Mouse (Mus musculus): ENCODE measurements around the gene Chrd. TPM values are rescaled to one million over a fixed set of nuclear protein-coding genes. Genes with fewer than 3 reads are reported as not detected.
A peak's percentile ranks its signal among the peaks of the same experiment; 100 is the strongest.

Chrd gene
- polyA plus RNA-seq, 1 experiment from 2014 or later = 6.3 TPM

- no peak overlapping the region for H3K9ac ChIP-seq (replicated peaks; ENCODE audit: low read length)
- H3K27ac ChIP-seq (replicated peaks; ENCODE audit: low read depth, low read length) = no peak overlapping the region
- ATAC-seq (ENCODE audit: low FRiP score, low TSS enrichment) (peak; percentile 37; the same call in 1 of the 2 replicates), DNase-seq (peak; percentile 80)
- peaks cover 25% of the 10 kb centered on the region for H3K36me3 ChIP-seq (ENCODE audit: control insufficient read depth, insufficient read depth, low read length)
- H3K4me3 ChIP-seq (replicated peaks; ENCODE audit: low read depth, low read length) = no peak overlapping the region
- H3K9me3 ChIP-seq (ENCODE audit: control insufficient read depth, low read length) = no peaks in the 10 kb centered on the region
- no peaks in the 10 kb centered on the region for H3K4me1 ChIP-seq (ENCODE audit: control insufficient read depth, insufficient read depth, low read length)
- 33% methylated on average over 5 of the region's 5 CpGs for WGBS
- no peak overlapping the region for H3K4me2 ChIP-seq (ENCODE audit: low read length)
- no peaks in the 10 kb centered on the region for H3K27me3 ChIP-seq (ENCODE audit: control insufficient read depth, insufficient read depth, low read length)
Observed at GRCm38 (mm10) chr16:20724338-20724748, 8.6 kb upstream of the Chrd start.

GRCm38 (mm10) chr16:20725321-20725720 lies 7.6 kb upstream of the Chrd start:
- Histone ChIP-seq H3K4me2 (ENCODE audit: low read length) (no peak overlapping the region), H3K4me1 (ENCODE audit: control insufficient read depth, insufficient read depth, low read length) (no peaks in the 10 kb centered on the region), H3K9me3 (ENCODE audit: control insufficient read depth, low read length) (no peaks in the 10 kb centered on the region), H3K4me3 (replicated peaks; ENCODE audit: low read depth, low read length) (no peak overlapping the region), H3K27ac (replicated peaks; ENCODE audit: low read depth, low read length) (no peak overlapping the region), H3K9ac (replicated peaks; ENCODE audit: low read length) (no peak overlapping the region), H3K36me3 (ENCODE audit: control insufficient read depth, insufficient read depth, low read length) (peaks cover 20% of the 10 kb centered on the region), H3K27me3 (ENCODE audit: control insufficient read depth, insufficient read depth, low read length) (no peaks in the 10 kb centered on the region)
- DNase-seq (no peak), ATAC-seq (ENCODE audit: low FRiP score, low TSS enrichment) (no peak)
- 83% methylated on average over 7 of the region's 7 CpGs for WGBS

DNA sequence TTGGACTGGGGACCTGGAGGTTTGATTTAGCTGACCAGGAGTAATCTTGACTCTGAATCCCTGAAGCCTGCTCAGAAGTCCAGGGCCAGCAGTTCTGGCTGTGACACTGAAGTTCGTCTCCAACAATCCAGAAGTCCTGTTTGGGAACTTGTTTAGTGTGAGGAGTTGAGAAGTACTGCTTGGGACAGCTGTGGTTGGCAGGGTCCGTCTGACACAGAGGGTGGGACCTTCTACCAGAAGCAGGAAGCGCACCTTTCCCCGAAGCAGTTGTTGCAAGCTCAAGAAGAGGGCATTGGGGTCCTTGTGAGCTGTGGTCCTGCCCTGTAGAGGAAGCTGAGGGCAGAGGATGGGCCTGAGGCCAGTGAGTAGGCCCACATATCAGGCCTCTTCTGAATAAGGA lies 7.2 kb upstream of the Chrd start:
- Histone ChIP-seq H3K4me1 (ENCODE audit: control insufficient read depth, insufficient read depth, low read length) (no peaks in the 10 kb centered on the region), H3K4me3 (replicated peaks; ENCODE audit: low read depth, low read length) (no peak overlapping the region), H3K9me3 (ENCODE audit: control insufficient read depth, low read length) (no peaks in the 10 kb centered on the region), H3K4me2 (ENCODE audit: low read length) (no peak overlapping the region), H3K27me3 (ENCODE audit: control insufficient read depth, insufficient read depth, low read length) (no peaks in the 10 kb centered on the region), H3K27ac (replicated peaks; ENCODE audit: low read depth, low read length) (no peak overlapping the region), H3K9ac (replicated peaks; ENCODE audit: low read length) (no peak overlapping the region), H3K36me3 (ENCODE audit: control insufficient read depth, insufficient read depth, low read length) (peaks cover 16% of the 10 kb centered on the region)
- no peak for DNase-seq
- no peak for ATAC-seq (ENCODE audit: low FRiP score, low TSS enrichment)
- 90% methylated on average over 4 of the region's 4 CpGs for WGBS

- no peak overlapping the region for H3K9ac ChIP-seq (replicated peaks; ENCODE audit: low read length)
- H3K4me2 ChIP-seq (ENCODE audit: low read length) = no peak overlapping the region
- H3K27me3 ChIP-seq (ENCODE audit: control insufficient read depth, insufficient read depth, low read length) = no peaks in the 10 kb centered on the region
- no peak overlapping the region for H3K4me3 ChIP-seq (replicated peaks; ENCODE audit: low read depth, low read length)
- H3K9me3 ChIP-seq (ENCODE audit: control insufficient read depth, low read length) = no peaks in the 10 kb centered on the region
- H3K4me1 ChIP-seq (ENCODE audit: control insufficient read depth, insufficient read depth, low read length) = no peaks in the 10 kb centered on the region
- H3K36me3 ChIP-seq (ENCODE audit: control insufficient read depth, insufficient read depth, low read length) = peaks cover 11% of the 10 kb centered on the region
- WGBS = 44% methylated on average over 1 of the region's 1 CpGs
- DNase-seq (no peak), ATAC-seq (ENCODE audit: low FRiP score, low TSS enrichment) (no peak)
- H3K27ac ChIP-seq (replicated peaks; ENCODE audit: low read depth, low read length) = no peak overlapping the region
Observed at GRCm38 (mm10) chr16:20726384-20726783, 6.5 kb upstream of the Chrd start.

GRCm38 (mm10) chr16:20730293-20730711 lies 2.6 kb upstream of the Chrd start:
- Histone ChIP-seq H3K27ac (replicated peaks; ENCODE audit: low read depth, low read length) (no peak overlapping the region), H3K9ac (replicated peaks; ENCODE audit: low read length) (no peak overlapping the region), H3K4me1 (ENCODE audit: control insufficient read depth, insufficient read depth, low read length) (peaks cover 12% of the 10 kb centered on the region), H3K4me2 (ENCODE audit: low read length) (no peak overlapping the region), H3K36me3 (ENCODE audit: control insufficient read depth, insufficient read depth, low read length) (no peaks in the 10 kb centered on the region), H3K27me3 (ENCODE audit: control insufficient read depth, insufficient read depth, low read length) (peaks cover 14% of the 10 kb centered on the region), H3K4me3 (replicated peaks; ENCODE audit: low read depth, low read length) (no peak overlapping the region), H3K9me3 (ENCODE audit: control insufficient read depth, low read length) (no peaks in the 10 kb centered on the region)
- 41% methylated on average over 5 of the region's 5 CpGs for WGBS
- ATAC-seq (ENCODE audit: low FRiP score, low TSS enrichment) (no peak), DNase-seq (no peak)

DNA sequence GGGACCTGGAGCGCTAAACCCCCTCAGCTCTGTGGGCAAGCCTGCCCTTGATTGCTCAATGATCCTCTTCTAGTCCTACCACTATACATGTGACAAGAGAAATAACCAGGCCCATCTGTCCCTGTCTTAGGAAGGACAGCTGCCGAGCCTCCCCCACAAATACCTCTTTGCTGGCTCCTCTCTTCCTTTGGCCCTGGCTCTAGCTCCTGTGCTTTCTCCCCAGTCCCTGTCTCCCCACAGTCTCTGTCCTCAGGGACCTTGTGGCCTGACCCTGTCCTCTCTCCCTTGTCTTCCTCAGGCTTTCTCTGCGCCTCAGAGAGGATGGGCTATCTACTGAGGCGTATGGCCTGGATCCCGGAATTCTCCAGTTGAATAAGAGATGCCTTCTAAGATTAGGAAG lies 1.2 kb upstream of the Chrd start:
- Histone ChIP-seq H3K4me3 (replicated peaks; ENCODE audit: low read depth, low read length) (no peak overlapping the region), H3K27ac (replicated peaks; ENCODE audit: low read depth, low read length) (no peak overlapping the region), H3K9ac (replicated peaks; ENCODE audit: low read length) (no peak overlapping the region), H3K4me2 (ENCODE audit: low read length) (no peak overlapping the region), H3K27me3 (ENCODE audit: control insufficient read depth, insufficient read depth, low read length) (peaks cover 19% of the 10 kb centered on the region), H3K4me1 (ENCODE audit: control insufficient read depth, insufficient read depth, low read length) (peaks cover 12% of the 10 kb centered on the region), H3K36me3 (ENCODE audit: control insufficient read depth, insufficient read depth, low read length) (peaks cover 8% of the 10 kb centered on the region; the same call in 1 of the 2 replicates), H3K9me3 (ENCODE audit: control insufficient read depth, low read length) (no peaks in the 10 kb centered on the region)
- DNase-seq (no peak), ATAC-seq (ENCODE audit: low FRiP score, low TSS enrichment) (no peak)
- 61% methylated on average over 5 of the region's 5 CpGs for WGBS

GRCm38 (mm10) chr16:20732251-20732924 lies 539 bp upstream of the Chrd start:
- Histone ChIP-seq H3K36me3 (ENCODE audit: control insufficient read depth, insufficient read depth, low read length) (peaks cover 8% of the 10 kb centered on the region; the same call in 1 of the 2 replicates), H3K9ac (replicated peaks; ENCODE audit: low read length) (peak overlapping the region; percentile 83), H3K4me2 (ENCODE audit: low read length) (peak overlapping the region; percentile 97), H3K4me1 (ENCODE audit: control insufficient read depth, insufficient read depth, low read length) (peaks cover 12% of the 10 kb centered on the region), H3K27me3 (ENCODE audit: control insufficient read depth, insufficient read depth, low read length) (peaks cover 19% of the 10 kb centered on the region), H3K27ac (replicated peaks; ENCODE audit: low read depth, low read length) (peak overlapping the region; percentile 71), H3K4me3 (replicated peaks; ENCODE audit: low read depth, low read length) (peak overlapping the region; percentile 72), H3K9me3 (ENCODE audit: control insufficient read depth, low read length) (no peaks in the 10 kb centered on the region)
- DNase-seq (peak; percentile 74), ATAC-seq (ENCODE audit: low FRiP score, low TSS enrichment) (peak; percentile 49)
- 2% methylated on average over 29 of the region's 30 CpGs for WGBS

DNA sequence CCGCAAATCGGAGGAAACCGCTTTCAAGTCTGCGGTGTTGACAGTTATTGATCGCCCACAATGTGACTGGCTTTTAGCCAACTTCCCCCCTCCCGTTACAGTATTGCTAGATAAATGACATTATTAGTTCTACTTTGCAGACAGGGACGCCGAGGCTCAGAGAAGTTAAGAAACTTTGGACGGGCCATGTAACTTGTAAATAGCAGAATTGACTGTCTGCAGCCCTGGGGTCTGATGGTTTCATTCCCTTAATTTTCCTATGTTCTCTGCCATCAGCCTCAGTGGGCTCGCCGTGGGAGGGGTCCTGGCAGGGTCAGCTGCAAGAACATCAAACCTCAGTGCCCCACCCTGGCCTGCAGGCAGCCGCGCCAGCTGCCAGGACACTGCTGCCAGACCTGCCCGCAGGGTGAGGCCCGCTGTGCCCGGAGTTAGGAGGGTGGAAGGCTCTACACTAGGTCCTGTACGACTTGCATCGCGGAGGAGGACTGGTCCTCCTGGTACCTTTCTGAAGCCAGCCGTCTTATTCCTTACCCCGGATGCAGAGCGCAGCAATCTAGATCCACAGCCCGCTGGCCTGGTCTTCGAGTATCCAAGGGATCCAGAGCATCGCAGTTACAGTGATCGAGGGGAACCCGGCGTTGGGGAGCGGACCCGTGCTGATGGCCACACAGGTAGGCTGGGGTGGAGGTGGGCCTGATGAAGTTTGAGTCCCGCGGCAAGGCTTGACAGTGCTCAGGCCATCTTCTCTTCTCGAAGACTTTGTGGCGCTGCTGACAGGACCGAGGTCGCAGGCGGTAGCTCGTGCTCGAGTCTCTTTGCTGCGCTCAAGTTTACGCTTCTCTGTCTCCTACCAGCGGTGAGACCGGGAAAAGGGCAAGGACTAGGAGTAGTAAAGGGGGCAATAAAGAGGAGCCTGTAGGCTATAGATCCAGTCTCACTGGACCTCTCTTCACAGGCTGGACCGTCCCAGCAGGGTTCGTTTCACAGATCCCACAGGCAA lies 1.1 kb downstream of the Chrd start, which contains the start of gene Thpo:
Gene Thpo, minus strand, starts transcription at position 781 of the 1,000 bp plus-strand sequence.
- Histone ChIP-seq H3K4me2 (ENCODE audit: low read length) (peak within 1 kb of the TSS; percentile 97), H3K27ac (replicated peaks; ENCODE audit: low read depth, low read length) (0 out of 2 replicates have a peak within 1 kb of the TSS, but pooled peaks have one; percentile 37), H3K4me3 (replicated peaks; ENCODE audit: low read depth, low read length) (peak within 1 kb of the TSS; percentile 72), H3K27me3 (ENCODE audit: control insufficient read depth, insufficient read depth, low read length) (peaks cover 19% of the 10 kb centered on the region), H3K9ac (replicated peaks; ENCODE audit: low read length) (peak within 1 kb of the TSS; percentile 83), H3K4me1 (ENCODE audit: control insufficient read depth, insufficient read depth, low read length) (peaks cover 12% of the 10 kb centered on the region), H3K36me3 (ENCODE audit: control insufficient read depth, insufficient read depth, low read length) (peaks cover 8% of the 10 kb centered on the region; the same call in 1 of the 2 replicates), H3K9me3 (ENCODE audit: control insufficient read depth, low read length) (no peaks in the 10 kb centered on the region)
- ATAC-seq (ENCODE audit: low FRiP score, low TSS enrichment) (no peak), DNase-seq (peak; percentile 63)
- WGBS = 3% methylated on average over 45 of the region's 45 CpGs
